Mouse (Mus musculus): ENCODE measurements around the gene Zfp853.

DNA sequence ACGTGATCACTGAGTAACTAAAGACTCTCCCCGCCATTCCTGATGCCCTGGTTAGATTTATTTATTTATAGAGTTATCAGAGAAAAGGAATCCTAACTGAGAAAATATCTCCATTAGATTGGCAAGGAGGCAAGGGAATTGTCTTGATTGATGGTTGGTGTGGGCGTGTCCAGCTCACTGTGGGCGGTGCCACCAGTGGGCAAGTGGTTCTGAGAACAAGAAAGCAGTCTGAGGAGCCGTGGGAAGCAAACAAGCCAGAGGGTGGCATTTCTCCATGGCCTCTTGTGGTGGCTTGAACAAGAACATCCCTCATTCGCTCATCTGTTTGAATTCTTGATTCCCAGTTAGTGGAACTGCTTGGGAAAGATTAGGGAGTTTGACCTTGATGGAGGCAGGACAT, 46.2 kb upstream of the Zfp853 start:
- TF ChIP-seq CTCF (IDR thresholded peaks at IDR 0.05) (no peak), POLR2A (IDR thresholded peaks at IDR 0.05; ENCODE audit: insufficient read depth, low read depth, low read length) (no peak)
